Mouse (Mus musculus) left cerebral cortex, adult 9 months (tissue): Measurements from ENCODE around the gene Slc4a3.

Source experiments
- DNase-seq, 2 experiments: peaks; one replicate each; pipeline ENCODE4 v3.0.0; 2022; ENCODE audit warnings: low spot score in 2 of 2

Slc4a3 gene

GRCm38 (mm10) chr1:75545965-75546956, at the start of gene Slc4a3:
TSS of gene Slc4a3 (plus strand) at chr1:75546266.
- DNase-seq: peak in 1 of 2 experiments; percentile 58

GRCm38 (mm10) chr1:75498897-75499296, 47.2 kb upstream of the Slc4a3 start:
- no peak for DNase-seq

GRCm38 (mm10) chr1:75499441-75499840, 46.6 kb upstream of the Slc4a3 start:
- no peak for DNase-seq

GRCm38 (mm10) chr1:75501905-75502304, 44.2 kb upstream of the Slc4a3 start:
- no peak for DNase-seq

GRCm38 (mm10) chr1:75502945-75503650, 43.0 kb upstream of the Slc4a3 start:
- DNase-seq: no peak

GRCm38 (mm10) chr1:75503651-75503980, 42.5 kb upstream of the Slc4a3 start:
- no peak for DNase-seq

- DNase-seq: peak in 1 of 2 experiments; percentile 57
Measured at GRCm38 (mm10) chr1:75504256-75505045, 41.6 kb upstream of the Slc4a3 start.

GRCm38 (mm10) chr1:75505159-75505955, 40.7 kb upstream of the Slc4a3 start:
- peak; percentile 58 to 83 for DNase-seq

- no peak for DNase-seq
Measured at GRCm38 (mm10) chr1:75505956-75506831, 39.9 kb upstream of the Slc4a3 start, which contains the start of gene Obsl1. TSS of gene Obsl1 (minus strand) at chr1:75506452.

GRCm38 (mm10) chr1:75507006-75507405, 39.1 kb upstream of the Slc4a3 start, which contains the start of gene Inha:
TSS of gene Inha (plus strand) at chr1:75507077.
- no peak for DNase-seq

- DNase-seq: no peak
Measured at GRCm38 (mm10) chr1:75509586-75509985, 36.5 kb upstream of the Slc4a3 start.

GRCm38 (mm10) chr1:75510154-75510553, 35.9 kb upstream of the Slc4a3 start:
- DNase-seq: no peak

GRCm38 (mm10) chr1:75511437-75512210, 34.4 kb upstream of the Slc4a3 start:
- DNase-seq: no peak

GRCm38 (mm10) chr1:75512550-75512949, 33.5 kb upstream of the Slc4a3 start:
- no peak for DNase-seq

GRCm38 (mm10) chr1:75516703-75517380, 29.2 kb upstream of the Slc4a3 start:
- no peak for DNase-seq

GRCm38 (mm10) chr1:75517984-75518383, 28.1 kb upstream of the Slc4a3 start:
- no peak for DNase-seq

- DNase-seq: no peak
Measured at GRCm38 (mm10) chr1:75518427-75518826, 27.6 kb upstream of the Slc4a3 start.

- no peak for DNase-seq
Measured at GRCm38 (mm10) chr1:75519576-75519975, 26.5 kb upstream of the Slc4a3 start.
